Mouse (Mus musculus): ENCODE measurements around the gene Smok3c. TPM values are rescaled to one million over a fixed set of nuclear protein-coding genes. Genes with fewer than 3 reads are reported as not detected.
"Not testable (repeated sequence)": the region's sequence is repeated elsewhere in the genome, so short reads cannot be mapped to it uniquely, and the experiment has no call there.

The Smok3c gene
- polyA plus RNA-seq, 1 experiment: not detected

DNA sequence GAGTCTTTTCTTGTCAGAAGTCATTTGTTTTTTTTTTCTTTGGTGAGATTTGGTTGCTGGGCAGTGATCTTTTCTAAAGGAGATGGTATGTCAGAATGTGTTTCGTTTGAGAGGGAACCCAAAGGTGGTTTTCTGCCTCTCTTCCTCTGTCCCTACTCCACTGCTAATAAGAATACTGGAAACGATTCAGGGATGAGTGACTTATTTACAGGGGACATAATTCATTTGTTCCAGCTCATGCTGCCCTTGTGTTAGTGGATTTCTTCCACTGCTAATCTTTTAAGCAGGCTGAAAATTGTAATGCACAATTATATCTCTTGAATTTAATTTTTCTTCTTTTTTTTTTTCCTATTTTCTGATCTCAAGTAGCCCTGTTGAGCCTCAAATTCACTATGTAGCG lies 33.8 kb downstream of the Smok3c start:
- 79% methylated on average over 3 of the region's 3 CpGs for WGBS
- H3K4me1 ChIP-seq (ENCODE audit: control insufficient read depth, insufficient read depth, low read length): no peaks in the 10 kb centered on the region; the same call in 1 of the 2 replicates
- no peak overlapping the region for H3K27ac ChIP-seq (ENCODE audit: control insufficient read depth, insufficient read depth, low read depth, low read length, poor library complexity)
- no peak for TF ChIP-seq CTCF (IDR thresholded peaks at IDR 0.05; ENCODE audit: control insufficient read depth, insufficient read depth, low read length)
- no peak for TF ChIP-seq POLR2A (IDR thresholded peaks at IDR 0.05; ENCODE audit: borderline replicate concordance, control insufficient read depth, low read depth, low read length)
- no peak overlapping the region for H3K4me3 ChIP-seq (replicated peaks; ENCODE audit: control insufficient read depth, low read depth, low read length)

DNA sequence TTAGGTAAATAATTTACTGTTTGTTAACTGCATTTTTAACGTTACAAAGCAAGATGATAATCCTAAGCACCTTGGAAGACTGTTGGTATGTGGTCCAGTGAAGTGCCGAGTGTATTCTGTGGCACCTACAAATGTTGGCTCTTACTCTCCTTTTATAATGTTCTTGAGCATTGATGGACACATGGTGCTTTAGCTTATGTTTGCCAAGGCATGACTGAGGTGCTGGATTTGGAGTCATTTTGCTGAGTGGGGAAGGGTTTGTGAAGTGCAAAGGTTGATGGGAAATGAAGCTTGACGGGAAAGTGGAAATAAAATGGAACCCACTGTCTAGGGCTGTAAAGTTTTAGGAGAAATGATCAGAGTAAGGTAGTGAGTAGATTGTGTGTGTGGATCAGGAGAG lies 35.4 kb downstream of the Smok3c start:
- no peak overlapping the region for H3K27ac ChIP-seq (ENCODE audit: control insufficient read depth, insufficient read depth, low read depth, low read length, poor library complexity)

DNA sequence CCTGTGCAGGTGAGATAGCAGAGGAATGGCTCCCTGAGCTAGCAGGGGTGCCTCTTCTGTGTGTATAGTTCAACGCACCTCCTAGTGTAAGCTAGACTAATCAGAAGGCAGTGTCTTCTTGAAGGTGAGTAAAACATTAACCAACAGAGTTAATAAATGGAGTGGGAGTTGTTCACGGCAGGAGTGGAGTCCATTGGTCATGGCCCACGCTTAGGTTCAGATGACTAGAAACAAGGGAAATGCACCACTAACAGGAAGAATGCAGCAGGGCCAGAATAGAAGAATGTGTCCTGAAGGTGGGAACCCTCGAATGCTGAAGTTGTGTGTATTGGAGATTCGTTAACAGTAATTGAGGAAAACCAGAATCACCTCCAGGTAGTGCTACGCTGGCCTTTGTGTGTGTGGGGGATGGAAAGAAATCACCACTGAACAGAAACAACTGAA lies 36.1 kb downstream of the Smok3c start:
- Histone ChIP-seq H3K27ac (ENCODE audit: control insufficient read depth, insufficient read depth, low read depth, low read length, poor library complexity) (no peak overlapping the region), H3K4me3 (replicated peaks; ENCODE audit: control insufficient read depth, low read depth, low read length) (no peak overlapping the region), H3K4me1 (ENCODE audit: control insufficient read depth, insufficient read depth, low read length) (no peaks in the 10 kb centered on the region; the same call in 1 of the 2 replicates)
- no peak for TF ChIP-seq POLR2A (IDR thresholded peaks at IDR 0.05; ENCODE audit: borderline replicate concordance, control insufficient read depth, low read depth, low read length)
- TF ChIP-seq CTCF (IDR thresholded peaks at IDR 0.05; ENCODE audit: control insufficient read depth, insufficient read depth, low read length): no peak
- WGBS: 78% methylated on average over 6 of the region's 6 CpGs

More for the DNA sequence above, 35.4 kb downstream of the Smok3c start:
- 77% methylated on average over 3 of the region's 3 CpGs for WGBS
- Histone ChIP-seq H3K4me3 (replicated peaks; ENCODE audit: control insufficient read depth, low read depth, low read length) (no peak overlapping the region), H3K4me1 (ENCODE audit: control insufficient read depth, insufficient read depth, low read length) (no peaks in the 10 kb centered on the region; the same call in 1 of the 2 replicates)
- no peak for TF ChIP-seq POLR2A (IDR thresholded peaks at IDR 0.05; ENCODE audit: borderline replicate concordance, control insufficient read depth, low read depth, low read length)

DNA sequence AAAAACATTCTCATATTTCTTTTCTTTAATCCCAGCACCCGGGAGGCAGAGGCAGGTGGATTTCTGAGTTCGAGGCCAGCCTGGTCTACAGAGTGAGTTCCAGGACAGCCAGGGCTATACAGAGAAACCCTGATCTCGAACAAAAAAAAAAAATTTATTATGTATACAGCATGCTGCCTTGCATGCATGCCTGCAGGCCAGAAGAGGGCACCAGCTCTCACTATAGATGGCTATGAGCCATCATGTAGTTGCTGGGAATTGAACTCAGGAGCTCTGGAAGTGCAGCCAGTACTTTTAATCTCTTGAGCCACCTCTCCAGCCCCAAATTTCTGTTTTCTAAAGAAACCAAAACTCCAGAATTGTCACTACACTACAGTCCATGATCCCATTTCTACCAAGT lies 37.3 kb downstream of the Smok3c start:
- peak; percentile 38; the same call in 1 of the 2 replicates for TF ChIP-seq CTCF (IDR thresholded peaks at IDR 0.05; ENCODE audit: control insufficient read depth, insufficient read depth, low read length)
- no peak for TF ChIP-seq POLR2A (IDR thresholded peaks at IDR 0.05; ENCODE audit: borderline replicate concordance, control insufficient read depth, low read depth, low read length)
- H3K4me1 ChIP-seq (ENCODE audit: control insufficient read depth, insufficient read depth, low read length): no peaks in the 10 kb centered on the region; the same call in 1 of the 2 replicates
- no peak overlapping the region for H3K27ac ChIP-seq (ENCODE audit: control insufficient read depth, insufficient read depth, low read depth, low read length, poor library complexity)
- 62% methylated on average over 3 of the region's 3 CpGs for WGBS
- no peak overlapping the region for H3K4me3 ChIP-seq (replicated peaks; ENCODE audit: control insufficient read depth, low read depth, low read length)

DNA sequence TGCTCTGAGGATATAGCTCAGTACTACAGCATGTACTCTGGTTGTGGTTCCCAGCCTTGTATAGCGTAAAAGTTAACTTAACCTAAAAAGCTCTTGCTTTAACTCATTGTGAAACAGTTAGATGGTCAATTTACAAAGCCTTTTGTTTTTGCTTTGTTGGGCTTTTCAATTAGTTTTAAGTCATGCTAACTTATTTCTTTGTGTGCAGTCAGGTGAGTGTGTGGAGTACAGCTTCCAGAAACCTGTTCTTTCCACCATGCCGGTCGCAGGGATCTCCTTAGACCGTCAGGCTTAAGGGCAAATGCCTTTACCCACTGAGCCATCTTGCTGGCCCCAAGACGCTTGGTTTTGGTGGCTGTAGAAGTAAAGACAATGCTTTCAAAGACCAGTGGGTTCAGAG lies 37.7 kb downstream of the Smok3c start:
- no peak overlapping the region for H3K4me3 ChIP-seq (replicated peaks; ENCODE audit: control insufficient read depth, low read depth, low read length)
- 90% methylated on average over 5 of the region's 5 CpGs for WGBS
- no peak overlapping the region for H3K27ac ChIP-seq (ENCODE audit: control insufficient read depth, insufficient read depth, low read depth, low read length, poor library complexity)
- H3K4me1 ChIP-seq (ENCODE audit: control insufficient read depth, insufficient read depth, low read length): no peaks in the 10 kb centered on the region; the same call in 1 of the 2 replicates
- TF ChIP-seq POLR2A (IDR thresholded peaks at IDR 0.05; ENCODE audit: borderline replicate concordance, control insufficient read depth, low read depth, low read length): no peak
- TF ChIP-seq CTCF (IDR thresholded peaks at IDR 0.05; ENCODE audit: control insufficient read depth, insufficient read depth, low read length): no peak

DNA sequence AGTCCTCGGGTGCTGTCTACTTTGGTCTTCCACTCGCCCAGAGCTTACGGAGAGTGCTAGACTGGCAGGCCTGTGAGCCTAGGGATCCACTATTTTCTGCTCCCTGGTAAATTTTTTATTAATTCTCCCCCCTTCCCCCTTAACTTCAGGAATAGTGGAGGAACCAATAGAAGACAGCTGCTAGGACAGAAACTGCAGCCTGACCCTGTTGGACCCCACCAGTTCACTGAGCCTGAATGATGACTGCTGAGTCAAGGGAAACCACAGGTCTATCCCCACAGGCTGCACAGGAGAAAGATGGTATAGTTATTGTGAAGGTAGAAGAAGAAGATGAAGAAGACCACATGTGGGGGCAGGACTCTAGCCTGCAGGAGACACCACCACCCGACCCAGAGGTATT lies 39.8 kb downstream of the Smok3c start:
- 89% methylated on average over 4 of the region's 4 CpGs for WGBS
- no peaks in the 10 kb centered on the region; the same call in 1 of the 2 replicates for H3K4me1 ChIP-seq (ENCODE audit: control insufficient read depth, insufficient read depth, low read length)
- H3K4me3 ChIP-seq (replicated peaks; ENCODE audit: control insufficient read depth, low read depth, low read length): no peak overlapping the region

DNA sequence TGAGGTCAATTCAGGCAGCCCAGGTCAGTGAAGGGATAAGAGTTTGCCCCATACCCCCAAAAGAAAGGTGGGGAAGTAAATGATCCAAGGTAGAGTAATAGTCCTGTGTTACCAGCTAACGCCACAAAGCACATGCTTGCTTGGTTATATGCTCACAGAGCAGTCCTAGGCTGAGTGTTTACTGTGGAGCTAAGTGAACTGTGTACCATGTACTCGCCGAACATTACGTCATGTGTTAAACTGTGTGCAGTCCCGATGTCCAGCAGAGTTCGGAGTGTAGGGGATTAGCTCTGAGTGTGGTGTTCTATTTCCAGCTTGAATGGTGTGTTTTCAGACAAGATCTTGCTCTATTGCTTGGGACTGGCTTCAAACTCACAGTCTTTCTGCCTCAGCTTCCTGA lies 41.5 kb downstream of the Smok3c start:
- WGBS: 90% methylated on average over 6 of the region's 6 CpGs
- no peaks in the 10 kb centered on the region for H3K4me1 ChIP-seq (ENCODE audit: control insufficient read depth, insufficient read depth, low read length)
- TF ChIP-seq CTCF (IDR thresholded peaks at IDR 0.05; ENCODE audit: control insufficient read depth, insufficient read depth, low read length) (no peak), POLR2A (IDR thresholded peaks at IDR 0.05; ENCODE audit: borderline replicate concordance, control insufficient read depth, low read depth, low read length) (no peak)
- H3K4me3 ChIP-seq (replicated peaks; ENCODE audit: control insufficient read depth, low read depth, low read length): no peak overlapping the region
- no peak overlapping the region for H3K27ac ChIP-seq (ENCODE audit: control insufficient read depth, insufficient read depth, low read depth, low read length, poor library complexity)

More for the DNA sequence above, 39.8 kb downstream of the Smok3c start:
- H3K27ac ChIP-seq (ENCODE audit: control insufficient read depth, insufficient read depth, low read depth, low read length, poor library complexity): no peak overlapping the region
- TF ChIP-seq POLR2A (IDR thresholded peaks at IDR 0.05; ENCODE audit: borderline replicate concordance, control insufficient read depth, low read depth, low read length): no peak
- no peak for TF ChIP-seq CTCF (IDR thresholded peaks at IDR 0.05; ENCODE audit: control insufficient read depth, insufficient read depth, low read length)

DNA sequence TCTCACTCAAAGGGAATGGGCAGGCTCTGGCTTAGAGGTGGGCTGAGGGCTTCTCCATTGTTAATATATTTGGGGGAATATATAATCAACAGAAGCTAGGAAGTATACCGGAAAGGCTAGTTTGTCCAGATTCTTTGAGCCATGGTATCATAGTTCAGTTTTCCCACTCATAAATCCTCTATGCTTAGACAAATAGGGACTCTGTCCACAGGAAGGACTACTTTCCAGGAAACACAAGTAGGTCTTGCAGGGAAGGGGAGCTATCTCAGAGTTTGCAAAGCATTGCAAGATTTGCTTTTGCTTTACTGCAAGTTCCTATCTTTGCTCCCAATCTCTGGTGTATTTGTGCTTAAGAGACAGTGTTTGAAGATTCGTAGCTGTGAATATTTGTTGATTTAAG lies 52.0 kb downstream of the Smok3c start:
- no peak overlapping the region for H3K27ac ChIP-seq (ENCODE audit: control insufficient read depth, insufficient read depth, low read depth, low read length, poor library complexity)
- no peaks in the 10 kb centered on the region for H3K4me1 ChIP-seq (ENCODE audit: control insufficient read depth, insufficient read depth, low read length)
- 88% methylated on average over 2 of the region's 2 CpGs for WGBS
- TF ChIP-seq POLR2A (IDR thresholded peaks at IDR 0.05; ENCODE audit: borderline replicate concordance, control insufficient read depth, low read depth, low read length): no peak
- no peak for TF ChIP-seq CTCF (IDR thresholded peaks at IDR 0.05; ENCODE audit: control insufficient read depth, insufficient read depth, low read length)
- H3K4me3 ChIP-seq (replicated peaks; ENCODE audit: control insufficient read depth, low read depth, low read length): no peak overlapping the region

DNA sequence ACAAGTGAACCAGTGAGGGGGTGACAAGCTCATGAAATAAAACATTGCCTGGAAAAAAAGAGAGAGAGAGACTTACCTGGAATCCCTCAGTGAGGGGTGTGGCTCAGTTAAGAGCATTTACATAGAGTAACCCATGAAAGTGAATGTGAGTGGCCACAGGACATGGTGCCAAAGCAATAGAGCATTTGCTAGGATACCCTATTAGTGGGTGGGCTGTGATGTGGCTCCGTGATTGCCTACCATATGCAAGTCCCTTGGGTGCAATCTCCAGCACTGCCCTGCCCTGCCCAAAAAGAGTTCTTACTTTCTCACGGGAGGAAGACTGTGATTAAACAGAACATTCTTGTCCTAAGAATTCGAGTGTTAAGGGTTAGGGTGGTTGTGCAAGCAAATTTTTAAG lies 54.1 kb downstream of the Smok3c start:
- Histone ChIP-seq H3K4me3 (replicated peaks; ENCODE audit: control insufficient read depth, low read depth, low read length) (no peak overlapping the region), H3K4me1 (ENCODE audit: control insufficient read depth, insufficient read depth, low read length) (no peaks in the 10 kb centered on the region), H3K27ac (ENCODE audit: control insufficient read depth, insufficient read depth, low read depth, low read length, poor library complexity) (no peak overlapping the region)
- TF ChIP-seq POLR2A (IDR thresholded peaks at IDR 0.05; ENCODE audit: borderline replicate concordance, control insufficient read depth, low read depth, low read length): no peak
- TF ChIP-seq CTCF (IDR thresholded peaks at IDR 0.05; ENCODE audit: control insufficient read depth, insufficient read depth, low read length): no peak
- 68% methylated on average over 3 of the region's 3 CpGs for WGBS

DNA sequence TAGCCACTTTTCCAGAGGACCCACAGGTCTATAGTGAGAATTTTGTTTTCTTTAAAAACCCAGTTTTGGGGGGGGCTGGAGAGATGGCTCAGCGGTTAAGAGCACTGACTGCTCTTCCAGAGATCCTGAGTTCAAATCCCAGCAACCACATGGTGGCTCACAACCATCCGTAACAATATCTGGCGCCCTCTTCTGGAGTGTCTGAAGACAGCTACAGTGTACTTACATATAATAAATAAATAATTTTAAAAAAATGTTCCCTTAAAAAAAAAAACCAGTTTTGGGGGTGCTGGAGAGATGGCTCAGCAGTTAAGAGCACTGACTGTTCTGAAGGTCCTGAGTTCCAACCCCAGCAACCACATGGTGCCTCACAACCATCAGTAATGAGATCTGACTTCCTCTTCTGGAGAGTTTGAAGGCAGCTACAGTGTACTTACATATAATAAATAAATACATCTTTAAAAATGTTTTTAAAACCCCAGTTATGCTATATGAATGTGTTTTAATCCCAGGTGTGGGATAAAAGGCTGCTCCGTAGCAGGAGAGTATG lies 56.9 kb downstream of the Smok3c start:
- not testable (repeated sequence) for H3K4me3 ChIP-seq (replicated peaks; ENCODE audit: control insufficient read depth, low read depth, low read length); H3K4me1 ChIP-seq (ENCODE audit: control insufficient read depth, insufficient read depth, low read length); H3K27ac ChIP-seq (ENCODE audit: control insufficient read depth, insufficient read depth, low read depth, low read length, poor library complexity)
- WGBS: 60% methylated on average over 4 of the region's 4 CpGs
